Mouse (Mus musculus) G1E (cell line): ENCODE data around the gene Bcl9l.

Source experiments
- CTCF ChIP-seq: IDR thresholded peaks from 2 replicates; pipeline ENCODE4 v1.5.1; 2012; ENCODE audit warnings: low read depth, low read length, inconsistent platforms, mixed read lengths
- GATA1 ChIP-seq: IDR thresholded peaks from 2 replicates; pipeline ENCODE4 v1.6.1; 2012; ENCODE audit warnings: borderline replicate concordance, low read length, inconsistent platforms, mixed read lengths
- GATA2 ChIP-seq: IDR thresholded peaks from 2 replicates; pipeline ENCODE4 v1.6.1; 2012; ENCODE audit warnings: low read depth, low read length, inconsistent platforms, borderline replicate concordance

DNA sequence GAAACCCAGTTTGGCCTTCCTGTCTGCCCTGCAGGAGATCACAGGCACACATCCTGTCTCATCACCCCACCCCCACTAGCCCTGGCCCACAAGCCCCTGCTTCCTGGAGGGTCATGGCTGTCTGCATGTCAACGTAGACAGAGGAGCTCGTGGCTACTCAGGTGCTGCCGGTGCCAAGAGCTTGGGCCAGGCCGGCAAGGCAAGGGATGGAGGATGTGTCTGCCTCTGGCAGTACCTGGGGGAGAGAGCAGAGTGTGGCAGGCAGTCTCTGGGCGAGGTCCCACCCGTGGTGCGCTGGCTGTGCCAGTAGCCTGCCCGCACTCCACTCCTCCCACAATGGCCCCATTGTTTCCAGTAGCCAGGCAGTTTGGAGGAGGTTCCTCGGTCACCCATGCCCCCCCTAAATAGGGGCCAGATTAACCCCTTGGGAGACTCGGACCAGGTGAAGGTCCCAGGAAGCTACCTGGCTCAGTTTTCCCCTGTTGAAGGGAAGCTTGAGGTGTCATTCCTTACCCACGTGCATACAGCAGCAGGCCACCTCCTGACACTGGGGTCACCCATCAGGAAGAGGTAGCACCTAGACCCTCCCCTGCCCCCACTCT is 11.7 kb downstream of the Bcl9l start:
- no peak for TF ChIP-seq CTCF
- TF ChIP-seq GATA1: no peak
- TF ChIP-seq GATA2: no peak
